Mouse (Mus musculus): Measurements from ENCODE around the gene Spag7. TPM values are rescaled to one million over a fixed set of nuclear protein-coding genes. Genes with fewer than 3 reads are reported as not detected.
A peak's percentile ranks its signal among the peaks of the same experiment; 100 is the strongest.

Spag7 gene
- polyA plus RNA-seq, 1 experiment, result 195 TPM

DNA sequence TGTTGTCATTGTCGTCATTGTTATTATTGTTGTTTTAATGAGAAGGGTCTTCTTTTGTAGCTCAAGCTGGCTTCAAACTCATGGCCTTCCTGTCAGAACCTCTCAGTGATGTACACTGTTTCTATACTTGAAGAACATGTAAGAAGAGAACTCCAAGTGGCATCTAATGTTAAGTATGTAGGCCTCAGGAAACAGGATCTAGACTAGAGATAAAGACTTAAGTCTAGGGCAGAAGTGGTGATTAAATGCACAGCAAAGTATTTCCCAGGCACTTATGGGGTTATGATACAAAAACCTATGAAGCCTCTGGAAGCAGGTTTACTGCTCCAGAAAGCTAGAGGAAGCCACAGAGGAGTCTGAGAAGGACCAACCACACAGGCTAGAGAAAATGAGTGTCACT, 30.9 kb downstream of the Spag7 start:
- TF ChIP-seq EP300 (IDR thresholded peaks at IDR 0.05; ENCODE audit: insufficient read depth, low read depth, low read length), result no peak
- TF ChIP-seq POLR2A (IDR thresholded peaks at IDR 0.05; ENCODE audit: insufficient read depth, low read length), result no peak
- no peak for TF ChIP-seq CTCF (IDR thresholded peaks at IDR 0.05; ENCODE audit: low read depth, low read length)
- H3K4me3 ChIP-seq (ENCODE audit: low read depth, low read length), result no peak overlapping the region
- H3K9ac ChIP-seq (ENCODE audit: low read depth, poor library complexity, severe bottlenecking), result no peak overlapping the region
- no peaks in the 10 kb centered on the region for H3K27me3 ChIP-seq (ENCODE audit: control insufficient read depth, insufficient read depth, low read length, poor library complexity, severe bottlenecking)
- no peak overlapping the region for H3K27ac ChIP-seq (ENCODE audit: insufficient read depth, low read length)
- no peaks in the 10 kb centered on the region for H3K4me1 ChIP-seq (ENCODE audit: control insufficient read depth, insufficient read depth, low read length)
- no peaks in the 10 kb centered on the region for H3K36me3 ChIP-seq (ENCODE audit: control insufficient read depth, insufficient read depth, low read length, poor library complexity, severe bottlenecking)
- no peaks in the 10 kb centered on the region for H3K9me3 ChIP-seq (replicated peaks; ENCODE audit: control insufficient read depth, insufficient read depth, low read length, poor library complexity, severe bottlenecking)

GRCm38 (mm10) chr11:70637764-70638163, 31.5 kb downstream of the Spag7 start:
- Histone ChIP-seq H3K27me3 (ENCODE audit: control insufficient read depth, insufficient read depth, low read length, poor library complexity, severe bottlenecking) (no peaks in the 10 kb centered on the region), H3K36me3 (ENCODE audit: control insufficient read depth, insufficient read depth, low read length, poor library complexity, severe bottlenecking) (no peaks in the 10 kb centered on the region), H3K27ac (ENCODE audit: insufficient read depth, low read length) (no peak overlapping the region), H3K4me1 (ENCODE audit: control insufficient read depth, insufficient read depth, low read length) (no peaks in the 10 kb centered on the region), H3K9ac (ENCODE audit: low read depth, poor library complexity, severe bottlenecking) (no peak overlapping the region), H3K9me3 (replicated peaks; ENCODE audit: control insufficient read depth, insufficient read depth, low read length, poor library complexity, severe bottlenecking) (no peaks in the 10 kb centered on the region), H3K4me3 (ENCODE audit: low read depth, low read length) (no peak overlapping the region)
- TF ChIP-seq POLR2A (IDR thresholded peaks at IDR 0.05; ENCODE audit: insufficient read depth, low read length), result no peak
- TF ChIP-seq EP300 (IDR thresholded peaks at IDR 0.05; ENCODE audit: insufficient read depth, low read depth, low read length), result no peak
- no peak for TF ChIP-seq CTCF (IDR thresholded peaks at IDR 0.05; ENCODE audit: low read depth, low read length)

- Histone ChIP-seq H3K9ac (ENCODE audit: low read depth, poor library complexity, severe bottlenecking) (no peak overlapping the region), H3K9me3 (replicated peaks; ENCODE audit: control insufficient read depth, insufficient read depth, low read length, poor library complexity, severe bottlenecking) (no peaks in the 10 kb centered on the region), H3K4me1 (ENCODE audit: control insufficient read depth, insufficient read depth, low read length) (no peaks in the 10 kb centered on the region), H3K4me3 (ENCODE audit: low read depth, low read length) (no peak overlapping the region), H3K27ac (ENCODE audit: insufficient read depth, low read length) (no peak overlapping the region), H3K36me3 (ENCODE audit: control insufficient read depth, insufficient read depth, low read length, poor library complexity, severe bottlenecking) (no peaks in the 10 kb centered on the region), H3K27me3 (ENCODE audit: control insufficient read depth, insufficient read depth, low read length, poor library complexity, severe bottlenecking) (no peaks in the 10 kb centered on the region)
- TF ChIP-seq POLR2A (IDR thresholded peaks at IDR 0.05; ENCODE audit: insufficient read depth, low read length), result no peak
- TF ChIP-seq CTCF (IDR thresholded peaks at IDR 0.05; ENCODE audit: low read depth, low read length), result no peak
- TF ChIP-seq EP300 (IDR thresholded peaks at IDR 0.05; ENCODE audit: insufficient read depth, low read depth, low read length), result no peak
These were observed 33.6 kb downstream of the Spag7 start for GRCm38 (mm10) chr11:70635601-70636000.

- no peak overlapping the region for H3K9ac ChIP-seq (ENCODE audit: low read depth, poor library complexity, severe bottlenecking)
- no peaks in the 10 kb centered on the region for H3K36me3 ChIP-seq (ENCODE audit: control insufficient read depth, insufficient read depth, low read length, poor library complexity, severe bottlenecking)
- no peaks in the 10 kb centered on the region for H3K9me3 ChIP-seq (replicated peaks; ENCODE audit: control insufficient read depth, insufficient read depth, low read length, poor library complexity, severe bottlenecking)
- no peak overlapping the region for H3K27ac ChIP-seq (ENCODE audit: insufficient read depth, low read length)
- H3K4me3 ChIP-seq (ENCODE audit: low read depth, low read length), result no peak overlapping the region
- TF ChIP-seq POLR2A (IDR thresholded peaks at IDR 0.05; ENCODE audit: insufficient read depth, low read length), result no peak
- no peak for TF ChIP-seq CTCF (IDR thresholded peaks at IDR 0.05; ENCODE audit: low read depth, low read length)
- no peak for TF ChIP-seq EP300 (IDR thresholded peaks at IDR 0.05; ENCODE audit: insufficient read depth, low read depth, low read length)
- no peaks in the 10 kb centered on the region for H3K27me3 ChIP-seq (ENCODE audit: control insufficient read depth, insufficient read depth, low read length, poor library complexity, severe bottlenecking)
- peaks cover 3% of the 10 kb centered on the region for H3K4me1 ChIP-seq (ENCODE audit: control insufficient read depth, insufficient read depth, low read length)
These were observed 39.1 kb downstream of the Spag7 start for GRCm38 (mm10) chr11:70630129-70630528.

DNA sequence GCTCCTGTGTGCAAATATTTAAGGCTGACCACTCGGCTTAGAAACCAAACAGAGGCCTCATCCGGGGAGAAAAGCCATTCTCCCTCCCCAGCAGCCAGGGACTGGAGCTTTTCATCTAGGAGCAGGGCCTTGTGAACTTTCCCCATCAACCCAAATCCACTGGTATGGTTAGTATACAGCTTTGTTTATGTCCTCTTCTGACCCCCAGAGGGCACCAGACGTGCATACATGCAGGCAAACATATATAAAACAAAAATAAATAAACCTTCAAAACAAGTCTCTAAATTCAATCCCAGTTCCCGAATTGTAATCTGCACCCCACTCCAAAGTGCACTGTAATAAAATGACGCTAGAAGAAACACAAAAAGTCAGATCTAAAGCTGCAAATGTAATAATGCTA, 39.7 kb downstream of the Spag7 start:
- H3K4me1 ChIP-seq (ENCODE audit: control insufficient read depth, insufficient read depth, low read length), result peaks cover 3% of the 10 kb centered on the region
- H3K27me3 ChIP-seq (ENCODE audit: control insufficient read depth, insufficient read depth, low read length, poor library complexity, severe bottlenecking), result no peaks in the 10 kb centered on the region
- no peaks in the 10 kb centered on the region for H3K36me3 ChIP-seq (ENCODE audit: control insufficient read depth, insufficient read depth, low read length, poor library complexity, severe bottlenecking)
- no peaks in the 10 kb centered on the region for H3K9me3 ChIP-seq (replicated peaks; ENCODE audit: control insufficient read depth, insufficient read depth, low read length, poor library complexity, severe bottlenecking)
- no peak overlapping the region for H3K27ac ChIP-seq (ENCODE audit: insufficient read depth, low read length)
- H3K4me3 ChIP-seq (ENCODE audit: low read depth, low read length), result no peak overlapping the region
- H3K9ac ChIP-seq (ENCODE audit: low read depth, poor library complexity, severe bottlenecking), result no peak overlapping the region
- TF ChIP-seq POLR2A (IDR thresholded peaks at IDR 0.05; ENCODE audit: insufficient read depth, low read length), result no peak
- no peak for TF ChIP-seq EP300 (IDR thresholded peaks at IDR 0.05; ENCODE audit: insufficient read depth, low read depth, low read length)
- peak; percentile 8 for TF ChIP-seq CTCF (IDR thresholded peaks at IDR 0.05; ENCODE audit: low read depth, low read length)

- H3K4me3 ChIP-seq (ENCODE audit: low read depth, low read length), result no peak overlapping the region
- no peak overlapping the region for H3K9ac ChIP-seq (ENCODE audit: low read depth, poor library complexity, severe bottlenecking)
- no peaks in the 10 kb centered on the region for H3K9me3 ChIP-seq (replicated peaks; ENCODE audit: control insufficient read depth, insufficient read depth, low read length, poor library complexity, severe bottlenecking)
- TF ChIP-seq POLR2A (IDR thresholded peaks at IDR 0.05; ENCODE audit: insufficient read depth, low read length) (no peak), EP300 (IDR thresholded peaks at IDR 0.05; ENCODE audit: insufficient read depth, low read depth, low read length) (no peak), CTCF (IDR thresholded peaks at IDR 0.05; ENCODE audit: low read depth, low read length) (no peak)
- no peak overlapping the region for H3K27ac ChIP-seq (ENCODE audit: insufficient read depth, low read length)
- H3K36me3 ChIP-seq (ENCODE audit: control insufficient read depth, insufficient read depth, low read length, poor library complexity, severe bottlenecking), result no peaks in the 10 kb centered on the region
- peaks cover 3% of the 10 kb centered on the region for H3K4me1 ChIP-seq (ENCODE audit: control insufficient read depth, insufficient read depth, low read length)
- no peaks in the 10 kb centered on the region for H3K27me3 ChIP-seq (ENCODE audit: control insufficient read depth, insufficient read depth, low read length, poor library complexity, severe bottlenecking)
These were observed 40.8 kb downstream of the Spag7 start for GRCm38 (mm10) chr11:70628431-70628830.
